Mouse (Mus musculus): Measurements from ENCODE around the gene Tent4b.

DNA sequence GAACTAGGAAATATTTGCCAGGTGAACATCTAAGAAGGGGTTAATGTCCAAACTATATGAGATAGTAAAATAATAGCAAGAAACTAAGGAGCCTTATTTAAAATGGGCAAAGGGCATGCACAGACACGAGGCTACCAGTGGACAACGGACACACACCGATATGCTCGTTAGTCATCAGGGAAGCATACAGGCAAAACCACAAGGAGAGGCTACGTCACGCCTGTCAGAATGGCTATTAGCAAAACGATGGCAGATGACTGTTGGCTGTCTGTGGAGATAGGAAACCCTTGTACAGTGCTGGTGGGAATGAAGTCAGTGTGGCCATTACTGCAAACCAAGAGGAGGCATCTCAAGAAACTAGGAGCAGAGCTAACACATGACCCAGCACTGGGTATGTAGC is 81.9 kb downstream of the Tent4b start:
- TF ChIP-seq CTCF (IDR thresholded peaks at IDR 0.05; ENCODE audit: control insufficient read depth, insufficient read depth, insufficient read length) (no peak), MAX (IDR thresholded peaks at IDR 0.05) (peak; percentile 87), MYOG (IDR thresholded peaks at IDR 0.05; ENCODE audit: control insufficient read depth, extremely low read depth, insufficient read length) (no peak), USF1 (IDR thresholded peaks at IDR 0.05; ENCODE audit: low read depth) (no peak), CEBPB (IDR thresholded peaks at IDR 0.05; ENCODE audit: low read depth) (no peak), MYOD1 (IDR thresholded peaks at IDR 0.05; ENCODE audit: control insufficient read depth, insufficient read length, low read depth) (peak; percentile 85)

Data from C2C12 (cell line).